Mouse (Mus musculus) adrenal gland, adult 2 months (tissue): Measurements from ENCODE around the gene Dcaf15. TPM values are rescaled to one million over a fixed set of nuclear protein-coding genes. Genes with fewer than 3 reads are reported as not detected.
A peak's percentile ranks its signal among the peaks of the same experiment; 100 is the strongest.

ENCODE experiments used
- DNase-seq: peaks from one replicate; pipeline ENCODE4 v3.0.0; 2021
- microRNA-seq, 2 experiments: library from miRNA; unstranded; fragments of <30 nt; microRNA quantifications; one replicate each; pipeline ENCODE4 v1.2.0; 2021
- polyA plus RNA-seq: library from polyadenylated mRNA; depleted of rRNA; stranded (reverse); fragments of >200 nt; gene quantifications from 2 replicates; pipeline ENCODE4 v1.2.3, GENCODE M21; 2012; rRNA removed
- total RNA-seq, 2 experiments: library from RNA; stranded (reverse); gene quantifications; 2 replicates each; pipeline ENCODE4 v1.2.3; 2021

The Dcaf15 gene
- total and polyA plus RNA-seq, 3 experiments, result 14.4 to 62.7 (median 18.2) TPM

GRCm38 (mm10) chr8:84067047-84067573, 37.5 kb downstream of the Dcaf15 start:
- DNase-seq, result peak; percentile 98

- DNase-seq, result peak; percentile 100
Observed at GRCm38 (mm10) chr8:84066291-84066930, 38.2 kb downstream of the Dcaf15 start, which contains the start of gene Rfx1. Gene Rfx1, plus strand, starts transcription at chr8:84066834.

GRCm38 (mm10) chr8:84065457-84066072, 39.0 kb downstream of the Dcaf15 start:
- DNase-seq, result no peak

- DNase-seq, result no peak
Observed at GRCm38 (mm10) chr8:84065037-84065436, 39.5 kb downstream of the Dcaf15 start, which contains the start of gene Gm10643. Gene Gm10643, minus strand, starts transcription at chr8:84065137.

GRCm38 (mm10) chr8:84063861-84064610, 40.5 kb downstream of the Dcaf15 start:
- no peak for DNase-seq

GRCm38 (mm10) chr8:84060245-84060644, 44.3 kb downstream of the Dcaf15 start:
- DNase-seq, result no peak

GRCm38 (mm10) chr8:84059226-84059625, 45.3 kb downstream of the Dcaf15 start:
- DNase-seq, result no peak

GRCm38 (mm10) chr8:84057827-84058226, 46.7 kb downstream of the Dcaf15 start:
- no peak for DNase-seq

GRCm38 (mm10) chr8:84053229-84053628, 51.3 kb downstream of the Dcaf15 start:
- DNase-seq, result no peak

- DNase-seq, result no peak
Observed at GRCm38 (mm10) chr8:84052746-84053145, 51.8 kb downstream of the Dcaf15 start.

- DNase-seq, result no peak
Observed at GRCm38 (mm10) chr8:84048171-84048570, 56.4 kb downstream of the Dcaf15 start.

Small RNA genes within 50 kb of the gene (microRNA-seq; reads per million reads assigned to microRNA genes)
- 0 reads per million in 2 experiments for gene Mir709

Other genes with a start within 250 kb of the Dcaf15 start
- gene Adgrl1, start 204.7 kb downstream of the Dcaf15 start, total RNA-seq, result 10 to 100 TPM; 58.4 to 97.0 TPM
- 101 and 112 TPM in 2 replicates for gene Adgrl1, start 204.7 kb downstream of the Dcaf15 start, polyA plus RNA-seq
- 1 to 10 TPM; 1.7 to 1.9 TPM for gene Gm10644, start 149.6 kb downstream of the Dcaf15 start, total RNA-seq
- 2.5 and 3.7 TPM in 2 replicates for gene Gm10644, start 149.6 kb downstream of the Dcaf15 start, polyA plus RNA-seq
- 1 to 10 TPM; 2.5 to 3.4 TPM for gene Asf1b, start 149.3 kb downstream of the Dcaf15 start, total RNA-seq
- 13.6 and 15.4 TPM in 2 replicates for gene Asf1b, start 149.3 kb downstream of the Dcaf15 start, polyA plus RNA-seq
- 100 to 1,000 TPM; 269 to 327 TPM for gene Prkaca, start 131.8 kb downstream of the Dcaf15 start, total RNA-seq
- gene Prkaca, start 131.8 kb downstream of the Dcaf15 start, polyA plus RNA-seq, result 125 and 154 TPM in 2 replicates
- 10 to 100 TPM; 27.1 to 45.3 TPM for gene Samd1, start 107.1 kb downstream of the Dcaf15 start, total RNA-seq
- 32.1 and 37.6 TPM in 2 replicates for gene Samd1, start 107.1 kb downstream of the Dcaf15 start, polyA plus RNA-seq
- gene 1700067K01Rik, start 103.3 kb downstream of the Dcaf15 start, total RNA-seq, result under 1 TPM; 0.21 to 0.46 TPM
- 0.13 and 0.66 TPM in 2 replicates for gene 1700067K01Rik, start 103.3 kb downstream of the Dcaf15 start, polyA plus RNA-seq
- gene 2210011C24Rik, start 92.6 kb downstream of the Dcaf15 start, total RNA-seq, result not detected
- gene 2210011C24Rik, start 92.6 kb downstream of the Dcaf15 start, polyA plus RNA-seq, result 0.19 and 0.87 TPM in 2 replicates
- 1 to 10 TPM in 1 of 2 experiments, under 1 TPM in 1; 0.26 to 2.5 TPM for gene Palm3, start 83.3 kb downstream of the Dcaf15 start, total RNA-seq
- 0.59 and 1.2 TPM in 2 replicates for gene Palm3, start 83.3 kb downstream of the Dcaf15 start, polyA plus RNA-seq
- gene Il27ra, start 62.2 kb downstream of the Dcaf15 start, total RNA-seq, result 1 to 10 TPM; 2.0 to 2.5 TPM
- gene Il27ra, start 62.2 kb downstream of the Dcaf15 start, polyA plus RNA-seq, result 2.0 and 2.7 TPM in 2 replicates
- not detected for gene Rln3, start 59.8 kb downstream of the Dcaf15 start, total RNA-seq
- 0.36 and 0.46 TPM in 2 replicates for gene Rln3, start 59.8 kb downstream of the Dcaf15 start, polyA plus RNA-seq
- gene Gm10643, start 39.6 kb downstream of the Dcaf15 start, total RNA-seq, result 1 to 10 TPM; 1.6 to 4.1 TPM
- gene Gm10643, start 39.6 kb downstream of the Dcaf15 start, polyA plus RNA-seq, result 0.36 and 0.55 TPM in 2 replicates
- 10 to 100 TPM; 17.1 to 19.9 TPM for gene Rfx1, start 37.9 kb downstream of the Dcaf15 start, total RNA-seq
- gene Rfx1, start 37.9 kb downstream of the Dcaf15 start, polyA plus RNA-seq, result 34.5 and 36.6 TPM in 2 replicates
- under 1 TPM; 0.23 to 0.31 TPM for gene Podnl1, start 21.2 kb upstream of the Dcaf15 start, total RNA-seq
- gene Podnl1, start 21.2 kb upstream of the Dcaf15 start, polyA plus RNA-seq, result 2.4 and 2.5 TPM in 2 replicates
- 10 to 100 TPM; 28.5 to 39.0 TPM for gene Cc2d1a, start 43.2 kb upstream of the Dcaf15 start, total RNA-seq
- gene Cc2d1a, start 43.2 kb upstream of the Dcaf15 start, polyA plus RNA-seq, result 35.8 and 37.1 TPM in 2 replicates
- gene 4930432K21Rik, start 43.3 kb upstream of the Dcaf15 start, total RNA-seq, result under 1 TPM; 0.17 to 0.35 TPM
- gene 4930432K21Rik, start 43.3 kb upstream of the Dcaf15 start, polyA plus RNA-seq, result 0.44 and 0.48 TPM in 2 replicates
- 1 to 10 TPM; 1.1 to 1.3 TPM for gene Nanos3, start 80.4 kb upstream of the Dcaf15 start, total RNA-seq
- gene Nanos3, start 80.4 kb upstream of the Dcaf15 start, polyA plus RNA-seq, result 0.36 and 1.0 TPM in 2 replicates
- gene Zswim4, start 132.3 kb upstream of the Dcaf15 start, total RNA-seq, result 10 to 100 TPM; 31.4 to 55.6 TPM
- 66.3 and 76.1 TPM in 2 replicates for gene Zswim4, start 132.3 kb upstream of the Dcaf15 start, polyA plus RNA-seq
- gene D8Ertd738e, start 145.0 kb upstream of the Dcaf15 start, total RNA-seq, result 100 to 1,000 TPM; 268 to 291 TPM
- 58.8 and 67.3 TPM in 2 replicates for gene D8Ertd738e, start 145.0 kb upstream of the Dcaf15 start, polyA plus RNA-seq
- gene Mri1, start 152.6 kb upstream of the Dcaf15 start, total RNA-seq, result 10 to 100 TPM; 27.9 to 38.1 TPM
- gene Mri1, start 152.6 kb upstream of the Dcaf15 start, polyA plus RNA-seq, result 239 and 243 TPM in 2 replicates
- 10 to 100 TPM; 19.3 to 25.8 TPM for gene Ccdc130, start 165.6 kb upstream of the Dcaf15 start, total RNA-seq
- 15.9 and 16.5 TPM in 2 replicates for gene Ccdc130, start 165.6 kb upstream of the Dcaf15 start, polyA plus RNA-seq